Mouse (Mus musculus) B cell, adult 67 days (primary cell): ENCODE results near the gene Ndn. TPM values are rescaled to one million over a fixed set of nuclear protein-coding genes. Genes with fewer than 3 reads are reported as not detected.

Source experiments
- total RNA-seq, 2 experiments: library from RNA; stranded (reverse); gene quantifications; 4 replicates each; pipeline ENCODE4 v1.2.4; 2023

Ndn gene
- not detected for total RNA-seq

GRCm38 (mm10) chr7:62346269-62346668, at the start of gene Ndn:
Gene Ndn, plus strand, starts transcription at chr7:62346569.

GRCm38 (mm10) chr7:62376510-62377304, 30.3 kb downstream of the Ndn start, which contains the start of gene Magel2:
Gene Magel2, plus strand, starts transcription at chr7:62377010.

Other genes with a start within 250 kb of the Ndn start
- not detected for gene Magel2, start 30.4 kb downstream of the Ndn start, total RNA-seq
- gene Mkrn3, start 73.6 kb downstream of the Ndn start, total RNA-seq: not detected
- gene Peg12, start 117.9 kb downstream of the Ndn start, total RNA-seq: under 1 TPM in 1 of 2 experiments, not detected in 1; 0.36 TPM